Mouse (Mus musculus) hindbrain, embryonic 11.5 days (tissue): ENCODE results near the gene Nupl1. TPM values are rescaled to one million over a fixed set of nuclear protein-coding genes. Genes with fewer than 3 reads are reported as not detected.

Experiments
- ATAC-seq: fragments of 200-750 bp; cut with Nextera tagmentation; 2 replicates; pipeline ENCODE4 v1.8.0; 2017; ENCODE audit warnings: mild to moderate bottlenecking, moderate TSS enrichment, moderate library complexity; ENCODE audit not compliant: low FRiP score
- DNase-seq: peaks from one replicate; pipeline ENCODE4 v3.0.0-alpha.2; 2015; ENCODE audit warnings: low spot score
- H3K27ac ChIP-seq: fragments of 300-500 bp; sonication (generic); 2 replicates; pipeline ENCODE4 v1.5.1; 2014; ENCODE audit warnings: mild to moderate bottlenecking, low read depth, low read length
- H3K27me3 ChIP-seq: fragments of 300-500 bp; sonication (generic); 2 replicates; pipeline ENCODE4 v1.6.1; 2014; ENCODE audit warnings: mild to moderate bottlenecking, low read length, moderate library complexity, mixed read lengths; ENCODE audit not compliant: control insufficient read depth, insufficient read depth
- H3K36me3 ChIP-seq: fragments of 300-500 bp; sonication (generic); 2 replicates; pipeline ENCODE4 v1.6.1; 2014; ENCODE audit warnings: mild to moderate bottlenecking, low read length, moderate library complexity, mixed read lengths; ENCODE audit not compliant: control insufficient read depth, insufficient read depth
- H3K4me1 ChIP-seq: fragments of 300-500 bp; sonication (generic); replicated peaks from 2 replicates; pipeline ENCODE4 v1.6.1; 2014; ENCODE audit warnings: low read length, mixed read lengths; ENCODE audit not compliant: control insufficient read depth, insufficient read depth
- H3K4me2 ChIP-seq: fragments of 300-500 bp; sonication (generic); replicated peaks from 2 replicates; pipeline ENCODE4 v1.6.1; 2014; ENCODE audit warnings: mild to moderate bottlenecking, low read depth, low read length
- H3K4me3 ChIP-seq: fragments of 300-500 bp; sonication (generic); 2 replicates; pipeline ENCODE4 v1.5.1; 2014; ENCODE audit warnings: low read depth, low read length
- H3K9ac ChIP-seq: fragments of 300-500 bp; sonication (generic); 2 replicates; pipeline ENCODE4 v1.6.1; 2014; ENCODE audit warnings: low read depth, low read length
- H3K9me3 ChIP-seq: fragments of 300-500 bp; sonication (generic); 2 replicates; pipeline ENCODE4 v1.6.1; 2016; ENCODE audit warnings: low read length; ENCODE audit not compliant: control insufficient read depth
- WGBS: fragments of 180-500 bp; shearing (Covaris S2); extraction: QIAGEN DNeasy Blood & Tissue Kit; methylation state at CpG from one replicate; pipeline ENCODE4 v1.1.7; 2014; 5-methylcytosine and 5-hydroxymethylcytosine counted together
- polyA plus RNA-seq: library from polyadenylated mRNA; unstranded; fragments of >200 nt; fragmentation: Nextera tagmentation; extraction: Ambion mirVana; gene quantifications from 2 replicates; pipeline ENCODE4 v1.2.1, GENCODE M21; 2014

The Nupl1 gene
- polyA plus RNA-seq, 1 experiment from 2014 or later: not detected

DNA sequence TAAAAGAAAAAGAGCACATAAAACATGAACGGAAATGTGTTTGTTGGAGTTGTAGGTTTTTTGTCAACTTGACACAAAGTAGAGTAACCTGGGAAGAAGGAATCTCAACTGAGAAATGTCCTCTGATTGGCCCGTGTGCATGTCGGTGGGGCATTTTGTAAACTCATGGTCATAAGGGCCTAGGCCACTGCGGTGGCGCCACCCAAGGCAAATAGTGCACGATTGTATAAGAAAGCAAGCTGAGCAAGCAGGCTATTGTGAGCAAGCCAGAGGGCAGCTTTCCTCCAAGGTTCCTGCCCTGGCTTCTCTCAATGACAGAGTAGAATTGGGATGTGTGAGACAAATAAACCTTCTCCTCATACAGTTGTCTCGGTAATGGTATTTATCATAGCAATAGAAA is 42.1 kb downstream of the Nupl1 start:
- Histone ChIP-seq H3K9ac (no peak overlapping the region), H3K27me3 (no peaks in the 10 kb centered on the region), H3K4me3 (no peak overlapping the region), H3K9me3 (no peaks in the 10 kb centered on the region), H3K4me1 (no peaks in the 10 kb centered on the region), H3K4me2 (no peak overlapping the region), H3K36me3 (no peaks in the 10 kb centered on the region), H3K27ac (no peak overlapping the region)
- no peak for DNase-seq
- WGBS: 91% methylated on average over 7 of the region's 7 CpGs
- no peak for ATAC-seq

DNA sequence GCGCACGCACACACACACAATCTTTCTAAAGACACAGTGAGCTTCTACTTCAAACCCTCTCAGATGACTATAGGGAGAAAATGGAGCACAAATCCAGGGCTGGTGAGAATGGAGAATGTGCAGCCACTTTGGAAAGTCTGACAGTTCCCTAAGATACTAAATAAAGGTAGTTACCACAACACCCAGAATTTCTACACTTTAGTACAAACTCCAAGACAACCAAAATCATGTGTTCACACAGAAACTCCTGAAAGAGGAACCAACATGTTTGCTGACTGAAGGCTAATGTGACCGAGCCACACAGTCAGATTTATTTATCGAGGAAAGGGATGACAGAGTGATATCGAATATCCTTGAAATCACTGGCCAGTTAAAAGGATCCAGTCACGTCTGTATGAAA is 46.2 kb downstream of the Nupl1 start:
- Histone ChIP-seq H3K4me1 (no peaks in the 10 kb centered on the region), H3K9me3 (no peaks in the 10 kb centered on the region), H3K36me3 (no peaks in the 10 kb centered on the region), H3K27me3 (no peaks in the 10 kb centered on the region), H3K27ac (no peak overlapping the region), H3K9ac (no peak overlapping the region), H3K4me2 (no peak overlapping the region), H3K4me3 (no peak overlapping the region)
- 89% methylated on average over 6 of the region's 6 CpGs for WGBS
- no peak for ATAC-seq
- DNase-seq: no peak

DNA sequence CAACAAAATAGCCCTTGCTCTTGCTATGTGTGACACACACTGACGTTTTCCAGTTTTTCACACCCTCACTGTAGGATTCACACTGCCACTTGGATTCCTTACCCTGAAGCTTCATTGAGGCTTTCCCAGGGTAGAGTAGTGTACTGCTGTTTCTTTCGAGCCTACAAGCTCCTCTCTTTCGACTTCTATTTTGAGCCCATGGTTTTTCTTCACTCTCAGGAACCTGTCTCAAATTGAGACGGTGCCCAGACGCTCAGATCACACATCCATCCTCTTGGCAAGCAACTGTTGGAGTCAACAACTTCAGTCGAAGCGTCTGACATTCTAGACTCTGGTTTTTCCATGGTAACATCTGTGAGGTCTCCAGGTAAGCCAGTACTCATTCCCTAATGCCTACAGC is 54.3 kb downstream of the Nupl1 start, which contains the start of gene Atp8a2:
Gene Atp8a2 (minus strand): TSS at position 296 of the 400 bp plus-strand sequence.
- no peaks in the 10 kb centered on the region for H3K9me3 ChIP-seq
- no peaks in the 10 kb centered on the region for H3K4me1 ChIP-seq
- no peak within 1 kb of the TSS for H3K27ac ChIP-seq
- no peak within 1 kb of the TSS for H3K4me3 ChIP-seq
- no peak within 1 kb of the TSS for H3K9ac ChIP-seq
- DNase-seq (no peak), ATAC-seq (no peak)
- H3K4me2 ChIP-seq: no peak within 1 kb of the TSS
- H3K36me3 ChIP-seq: no peaks in the 10 kb centered on the region
- no peaks in the 10 kb centered on the region for H3K27me3 ChIP-seq
- WGBS: 84% methylated on average over 7 of the region's 7 CpGs

DNA sequence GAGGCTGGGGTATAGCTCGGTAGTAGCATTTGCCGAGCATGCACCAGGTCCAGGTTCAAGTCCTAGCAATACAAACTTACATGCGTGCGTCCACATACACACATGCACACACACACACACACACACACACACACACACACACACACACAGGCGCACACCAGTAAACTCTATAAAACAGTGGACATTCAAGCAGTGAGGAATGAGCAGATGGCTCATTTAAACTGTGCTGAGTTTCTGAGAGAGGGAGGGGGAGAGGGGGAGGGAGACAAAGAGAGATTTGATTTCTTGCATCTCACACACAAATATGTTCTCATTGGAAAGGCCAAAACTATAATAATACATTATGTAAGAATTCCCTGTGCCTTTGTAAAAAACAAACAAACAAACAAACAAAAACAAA is 55.2 kb downstream of the Nupl1 start:
- Histone ChIP-seq H3K9ac (no peak overlapping the region), H3K36me3 (no peaks in the 10 kb centered on the region), H3K4me2 (no peak overlapping the region), H3K9me3 (no peaks in the 10 kb centered on the region), H3K4me1 (no peaks in the 10 kb centered on the region), H3K27ac (no peak overlapping the region), H3K27me3 (no peaks in the 10 kb centered on the region), H3K4me3 (no peak overlapping the region)
- no peak for DNase-seq
- 94% methylated on average over 5 of the region's 5 CpGs for WGBS
- ATAC-seq: no peak

DNA sequence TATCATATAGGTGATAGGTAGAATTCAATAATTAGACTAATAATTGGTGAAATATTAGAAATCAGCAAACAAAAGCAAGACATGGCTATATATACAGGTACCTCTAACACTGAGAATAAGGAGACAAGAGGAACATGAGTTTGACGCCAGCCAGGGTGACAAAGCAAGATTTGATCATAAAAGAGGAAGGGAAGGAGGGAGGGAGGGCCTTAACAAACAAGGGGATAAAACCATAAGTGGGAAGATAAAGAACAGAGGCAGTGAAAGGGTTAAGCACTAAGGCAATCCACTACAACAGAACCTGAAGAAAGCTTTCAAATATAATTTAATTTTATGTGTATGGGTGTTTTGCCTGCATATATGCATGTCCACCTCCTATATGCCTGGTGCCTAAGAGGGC is 56.6 kb downstream of the Nupl1 start:
- Histone ChIP-seq H3K27me3 (no peaks in the 10 kb centered on the region), H3K4me3 (no peak overlapping the region), H3K4me2 (no peak overlapping the region), H3K27ac (no peak overlapping the region), H3K36me3 (no peaks in the 10 kb centered on the region), H3K9me3 (no peaks in the 10 kb centered on the region), H3K9ac (no peak overlapping the region), H3K4me1 (no peaks in the 10 kb centered on the region)
- no peak for DNase-seq
- 86% methylated on average over 1 of the region's 1 CpGs for WGBS
- no peak for ATAC-seq

DNA sequence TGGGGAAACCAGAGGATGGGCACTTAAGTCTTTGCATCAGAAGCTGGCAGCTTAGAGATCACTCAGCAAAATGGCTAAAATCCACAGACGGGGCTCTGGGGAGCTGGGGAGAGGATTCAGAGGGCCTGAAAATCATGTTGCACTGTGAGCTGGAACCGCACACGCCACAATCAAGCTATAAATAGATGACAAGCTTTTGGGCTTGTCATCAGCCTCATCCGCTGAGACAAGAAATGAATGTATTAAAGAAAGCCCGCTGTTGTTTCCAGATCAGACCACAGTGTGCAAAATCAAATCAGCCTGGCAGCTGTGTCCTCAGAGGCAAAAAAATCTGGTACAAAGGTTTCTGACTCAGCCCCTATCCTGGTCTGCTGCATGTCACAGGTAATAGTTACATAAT is 61.5 kb downstream of the Nupl1 start:
- 89% methylated on average over 5 of the region's 5 CpGs for WGBS

DNA sequence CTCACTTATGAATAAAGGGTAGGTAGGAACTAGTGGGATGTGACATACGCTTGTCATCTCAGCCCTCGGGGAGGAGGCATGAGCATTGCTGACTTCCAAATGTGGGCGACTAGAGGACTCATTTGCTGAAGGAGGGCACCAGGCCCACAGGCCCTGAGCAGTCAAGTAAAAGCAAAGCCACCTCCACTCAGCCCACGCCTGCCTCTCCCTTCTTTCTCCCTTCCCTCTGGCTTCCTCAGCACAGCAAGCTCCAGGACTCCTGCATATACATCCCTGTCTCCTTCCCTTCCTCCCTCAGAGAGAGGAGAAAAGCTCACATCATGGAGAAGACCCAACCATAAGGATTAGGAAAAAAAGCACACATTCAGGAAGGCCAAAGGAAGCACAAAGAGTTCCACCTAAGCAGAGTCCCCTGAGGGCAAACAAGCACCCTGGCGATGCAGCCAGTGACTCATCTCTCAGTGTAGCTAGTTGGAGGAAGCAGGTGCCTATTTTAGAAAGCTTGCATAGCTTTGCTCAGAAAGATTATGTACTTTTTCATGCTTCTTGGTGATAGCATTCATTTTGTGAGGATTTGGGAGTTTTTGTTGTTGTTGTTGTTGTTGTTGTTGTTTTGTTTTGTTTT is 62.9 kb downstream of the Nupl1 start:
- no peak for ATAC-seq
- H3K27ac ChIP-seq: no peak overlapping the region
- H3K27me3 ChIP-seq: no peaks in the 10 kb centered on the region
- no peak for DNase-seq
- 85% methylated on average over 5 of the region's 5 CpGs for WGBS
- H3K9ac ChIP-seq: no peak overlapping the region
- no peaks in the 10 kb centered on the region for H3K36me3 ChIP-seq
- no peak overlapping the region for H3K4me2 ChIP-seq
- H3K9me3 ChIP-seq: no peaks in the 10 kb centered on the region
- H3K4me3 ChIP-seq: no peak overlapping the region
- no peaks in the 10 kb centered on the region for H3K4me1 ChIP-seq

More for the DNA sequence above, 61.5 kb downstream of the Nupl1 start:
- no peaks in the 10 kb centered on the region for H3K4me1 ChIP-seq
- H3K27ac ChIP-seq: no peak overlapping the region
- no peaks in the 10 kb centered on the region for H3K27me3 ChIP-seq
- no peaks in the 10 kb centered on the region for H3K36me3 ChIP-seq
- no peaks in the 10 kb centered on the region for H3K9me3 ChIP-seq
- no peak for DNase-seq
- H3K4me2 ChIP-seq: no peak overlapping the region
- H3K9ac ChIP-seq: no peak overlapping the region
- no peak overlapping the region for H3K4me3 ChIP-seq
- no peak for ATAC-seq

DNA sequence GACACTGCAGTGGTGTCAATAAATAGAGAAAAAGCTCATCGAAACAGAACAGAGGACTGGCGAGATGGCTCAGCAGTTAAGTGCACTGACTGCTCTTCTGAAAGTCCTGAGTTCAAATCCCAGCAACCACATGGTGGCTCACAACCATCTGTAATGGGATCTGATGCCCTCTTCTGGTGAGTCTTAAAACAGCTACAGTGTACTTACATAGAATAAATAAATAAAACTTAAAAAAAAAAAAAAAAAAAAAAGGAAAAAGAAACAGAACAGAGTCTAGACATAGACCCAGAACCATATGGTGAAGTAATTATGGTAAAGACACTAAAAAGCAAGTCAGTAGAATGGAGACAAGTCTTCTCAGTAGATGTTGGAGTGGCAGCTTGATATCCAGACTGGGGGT is 69.9 kb downstream of the Nupl1 start:
- Histone ChIP-seq H3K27ac (no peak overlapping the region), H3K4me1 (no peaks in the 10 kb centered on the region), H3K9ac (no peak overlapping the region), H3K4me2 (no peak overlapping the region), H3K27me3 (peaks cover 9% of the 10 kb centered on the region), H3K36me3 (no peaks in the 10 kb centered on the region), H3K4me3 (no peak overlapping the region), H3K9me3 (no peaks in the 10 kb centered on the region)
- no peak for ATAC-seq
- 87% methylated on average over 2 of the region's 2 CpGs for WGBS
- DNase-seq: no peak

DNA sequence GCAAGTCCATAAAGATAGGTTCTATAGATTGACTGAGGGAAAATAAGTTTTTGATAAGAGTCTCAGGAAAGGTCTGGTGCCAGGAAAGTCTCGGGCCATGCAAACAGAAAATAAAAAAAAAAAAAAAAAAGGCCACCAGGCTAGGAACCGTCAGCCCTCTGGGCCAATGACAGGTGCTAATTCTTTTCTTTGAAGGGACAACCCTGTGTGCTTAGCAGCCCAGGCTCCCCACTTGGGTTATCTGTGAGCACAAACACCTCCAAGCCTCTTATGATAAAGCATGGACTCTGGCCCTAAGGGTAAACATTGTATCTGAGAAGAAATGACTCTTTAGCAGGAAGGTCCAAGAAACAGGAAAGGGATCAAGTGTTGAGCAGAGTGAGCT is 72.7 kb downstream of the Nupl1 start:
- DNase-seq (no peak), ATAC-seq (no peak)
- Histone ChIP-seq H3K4me2 (peak overlapping the region; percentile 99; the same call in 1 of the 2 replicates), H3K4me3 (no peak overlapping the region), H3K4me1 (no peaks in the 10 kb centered on the region), H3K27me3 (peaks cover 14% of the 10 kb centered on the region), H3K27ac (no peak overlapping the region), H3K9me3 (no peaks in the 10 kb centered on the region), H3K9ac (no peak overlapping the region), H3K36me3 (no peaks in the 10 kb centered on the region)
- 40% methylated on average over 2 of the region's 2 CpGs for WGBS
